Mouse (Mus musculus): ENCODE results near the gene Nek4.

GRCm38 (mm10) chr14:30930386-30930785, 20.8 kb upstream of the Nek4 start:
- TF ChIP-seq CTCF (IDR thresholded peaks at IDR 0.05; ENCODE audit: low read depth, low read length), result no peak
- no peak for TF ChIP-seq POLR2A (IDR thresholded peaks at IDR 0.05; ENCODE audit: borderline replicate concordance, low read depth, low read length)
